Mouse (Mus musculus): Measurements from ENCODE around the gene Gstm7. TPM values are rescaled to one million over a fixed set of nuclear protein-coding genes. Genes with fewer than 3 reads are reported as not detected.
"Not testable (repeated sequence)": the region's sequence is repeated elsewhere in the genome, so short reads cannot be mapped to it uniquely, and the experiment has no call there.

Gstm7 gene
- polyA plus RNA-seq, 1 experiment from 2014 or later = 14.1 TPM

GRCm38 (mm10) chr3:107895720-107896569 lies 35.7 kb downstream of the Gstm7 start, which contains the start of gene Gstm5:
TSS of gene Gstm5 (plus strand) at chr3:107895821.
- Histone ChIP-seq H3K27ac (peak within 1 kb of the TSS; percentile 93), H3K27me3 (ENCODE audit: insufficient read depth, poor library complexity, severe bottlenecking) (no peaks in the 10 kb centered on the region), H3K4me1 (peaks cover 15% of the 10 kb centered on the region), H3K4me3 (peak within 1 kb of the TSS; percentile 85), H3K9me3 (no peaks in the 10 kb centered on the region), H3K36me3 (peaks cover 17% of the 10 kb centered on the region)
- 4% methylated on average over 40 of the region's 40 CpGs for WGBS
- DNase-seq (ENCODE audit: low spot score) = peak; percentile 94

- Histone ChIP-seq H3K4me1 (peaks cover 14% of the 10 kb centered on the region), H3K27ac (peak overlapping the region; percentile 93), H3K27me3 (ENCODE audit: insufficient read depth, poor library complexity, severe bottlenecking) (no peaks in the 10 kb centered on the region), H3K36me3 (peaks cover 17% of the 10 kb centered on the region), H3K4me3 (peak overlapping the region; percentile 85), H3K9me3 (no peaks in the 10 kb centered on the region)
- WGBS = 7% methylated on average over 6 of the region's 6 CpGs
- no peak for DNase-seq (ENCODE audit: low spot score)
Measured at GRCm38 (mm10) chr3:107895194-107895719, 36.4 kb downstream of the Gstm7 start.

DNA sequence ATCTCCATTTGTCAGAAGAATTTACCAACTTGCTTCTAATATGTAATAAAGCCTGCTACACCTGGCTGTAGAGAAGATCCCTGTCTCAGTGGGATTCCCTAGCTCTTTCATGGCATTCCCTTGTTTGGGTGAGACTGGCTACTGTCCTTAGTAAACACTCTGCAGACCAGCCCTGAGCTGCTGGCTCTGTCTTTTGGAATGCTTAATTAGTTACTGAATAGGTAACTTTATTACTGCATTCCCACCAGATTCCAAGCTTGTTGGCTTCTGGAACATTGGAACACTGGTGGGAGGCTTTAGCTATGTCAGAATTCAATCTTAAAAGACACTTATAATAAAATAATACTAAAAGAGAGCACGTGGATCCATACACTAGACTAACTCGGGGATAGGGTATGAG lies 42.4 kb downstream of the Gstm7 start:
- not testable (repeated sequence) for H3K4me1 ChIP-seq; DNase-seq (ENCODE audit: low spot score); H3K27me3 ChIP-seq (ENCODE audit: insufficient read depth, poor library complexity, severe bottlenecking); H3K9me3 ChIP-seq; H3K4me3 ChIP-seq; H3K36me3 ChIP-seq; H3K27ac ChIP-seq
- WGBS = 82% methylated on average over 2 of the region's 2 CpGs

DNA sequence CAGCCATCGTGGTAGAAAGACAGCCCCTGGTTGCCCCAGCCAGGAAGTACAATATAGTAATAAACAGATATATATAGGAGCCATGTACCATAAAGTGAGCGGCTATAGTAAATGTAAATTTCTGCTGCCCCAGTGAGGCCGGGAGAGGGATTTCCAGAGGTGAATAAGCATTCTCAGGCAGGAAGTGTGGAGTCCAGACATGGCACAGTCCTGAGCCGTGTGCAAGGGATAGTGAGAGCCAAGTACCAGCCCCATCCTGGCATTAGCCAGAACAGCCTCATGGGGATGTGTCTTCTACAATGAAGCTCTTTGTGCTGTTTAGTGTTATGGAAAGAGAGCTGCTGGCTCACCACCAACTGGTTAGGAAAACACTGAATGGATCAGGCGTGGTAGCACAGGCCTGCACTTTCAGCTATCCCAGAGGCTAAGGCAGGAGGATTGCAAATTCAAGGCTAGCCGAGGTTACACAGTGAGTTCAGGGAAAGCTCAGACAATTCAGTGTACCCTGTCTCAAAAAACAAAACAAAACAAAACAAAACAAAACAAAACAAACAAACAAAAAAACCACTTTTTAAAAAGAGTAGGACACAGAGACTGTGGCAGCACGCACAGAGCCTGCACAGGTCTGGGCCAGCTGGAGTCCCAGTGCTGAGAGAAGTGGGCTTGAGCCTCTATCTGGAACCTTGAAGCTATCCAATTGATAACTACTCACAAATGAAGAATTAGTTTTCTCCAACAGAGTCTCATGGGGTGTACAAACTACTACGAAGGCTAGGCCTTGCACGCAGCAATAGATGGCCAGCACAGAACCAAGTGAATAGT lies 43.7 kb downstream of the Gstm7 start:
- Histone ChIP-seq H3K9me3 (no peaks in the 10 kb centered on the region), H3K36me3 (no peaks in the 10 kb centered on the region), H3K27ac (no peak overlapping the region), H3K4me1 (no peaks in the 10 kb centered on the region), H3K27me3 (ENCODE audit: insufficient read depth, poor library complexity, severe bottlenecking) (no peaks in the 10 kb centered on the region), H3K4me3 (no peak overlapping the region)
- DNase-seq (ENCODE audit: low spot score) = no peak
- 82% methylated on average over 9 of the region's 9 CpGs for WGBS

DNA sequence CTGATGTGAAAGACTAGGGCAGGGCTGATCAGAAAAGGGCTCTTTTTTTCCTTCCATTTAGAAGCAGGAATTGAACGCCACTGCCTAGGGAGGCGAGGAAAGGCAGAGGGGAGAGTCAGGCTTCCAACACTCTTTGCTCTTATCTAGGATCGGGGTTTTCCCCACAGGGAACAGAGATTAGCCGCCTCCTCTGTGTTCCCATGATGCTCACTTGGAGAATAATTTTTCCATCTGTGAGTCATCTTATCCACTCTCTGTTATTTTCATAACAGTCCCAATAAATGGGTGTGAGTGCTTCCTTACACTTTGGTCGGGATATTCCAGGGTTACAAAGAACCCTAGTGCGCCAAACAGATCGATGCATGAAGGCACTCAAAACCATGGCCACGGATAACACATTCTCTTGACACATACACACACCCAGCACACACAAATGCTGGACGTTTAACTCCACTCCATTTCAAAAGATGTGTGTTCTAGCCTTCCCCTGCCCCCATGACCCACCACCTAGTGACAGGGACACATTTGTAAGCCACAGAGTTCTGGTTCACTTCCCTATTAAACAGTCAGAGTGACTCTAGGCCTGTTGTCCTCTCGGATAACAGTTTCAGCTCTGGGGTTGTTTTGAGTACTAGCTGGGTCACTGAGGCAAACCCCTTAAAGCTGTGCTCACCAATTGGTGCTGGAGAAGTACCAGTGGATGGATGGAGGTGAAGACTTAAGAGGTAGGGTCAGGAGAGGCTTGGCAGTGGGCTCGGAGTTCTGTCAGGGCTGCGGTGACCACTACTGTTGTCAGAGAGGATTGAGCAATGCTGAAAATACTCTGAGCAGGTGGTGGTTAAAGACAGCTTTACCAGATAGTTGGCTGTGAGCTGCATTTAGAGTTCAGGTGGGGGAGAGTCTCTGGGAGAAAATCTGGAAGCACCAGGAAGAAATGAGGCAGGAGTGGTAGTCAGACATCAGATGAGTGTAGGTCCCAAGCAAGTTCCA lies 53.6 kb downstream of the Gstm7 start:
- H3K4me1 ChIP-seq = peaks cover 11% of the 10 kb centered on the region; the same call in 1 of the 2 replicates
- no peaks in the 10 kb centered on the region for H3K9me3 ChIP-seq
- no peak overlapping the region for H3K4me3 ChIP-seq
- H3K27ac ChIP-seq = peak overlapping the region; percentile 16; the same call in 1 of the 2 replicates
- 70% methylated on average over 12 of the region's 12 CpGs for WGBS
- no peak for DNase-seq (ENCODE audit: low spot score)
- H3K36me3 ChIP-seq = no peaks in the 10 kb centered on the region
- peaks cover 3% of the 10 kb centered on the region; the same call in 1 of the 2 replicates for H3K27me3 ChIP-seq (ENCODE audit: insufficient read depth, poor library complexity, severe bottlenecking)

DNA sequence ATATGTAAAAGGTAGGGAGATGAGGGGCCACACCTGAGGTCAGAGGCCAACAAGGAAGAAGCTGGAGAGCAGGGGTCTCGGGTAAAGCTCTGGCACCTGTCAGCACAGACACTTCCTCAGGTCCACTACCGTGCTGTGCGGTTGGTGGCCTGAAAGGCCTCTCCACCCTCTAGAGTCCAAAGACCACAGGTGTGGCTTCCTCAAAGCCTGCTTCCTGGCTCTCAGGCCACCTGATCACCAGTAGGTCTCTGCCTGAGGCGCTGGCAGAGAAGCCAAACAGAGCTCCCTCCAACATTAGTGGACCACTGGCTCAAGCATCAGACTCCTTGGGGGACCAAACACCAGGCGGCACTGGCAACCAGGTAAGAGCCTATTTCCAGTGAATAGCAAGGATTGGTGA lies 54.6 kb downstream of the Gstm7 start, which contains the start of gene Eps8l3:
Gene Eps8l3, plus strand, starts transcription at position 225 of the 400 bp plus-strand sequence.
- no peak for DNase-seq (ENCODE audit: low spot score)
- WGBS = 80% methylated on average over 5 of the region's 5 CpGs
- Histone ChIP-seq H3K27ac (peak within 1 kb of the TSS; percentile 16; the same call in 1 of the 2 replicates), H3K9me3 (no peaks in the 10 kb centered on the region), H3K4me1 (peaks cover 11% of the 10 kb centered on the region; the same call in 1 of the 2 replicates), H3K4me3 (no peak within 1 kb of the TSS), H3K36me3 (no peaks in the 10 kb centered on the region), H3K27me3 (ENCODE audit: insufficient read depth, poor library complexity, severe bottlenecking) (peaks cover 3% of the 10 kb centered on the region; the same call in 1 of the 2 replicates)

Other genes starting within 250 kb of the Gstm7 start
- gene Ahcyl1, start 235.3 kb downstream of the Gstm7 start, polyA plus RNA-seq (2016; fragmentation: Nextera tagmentation; extraction: Ambion mirVana) = 62.2 and 71.8 TPM in 2 replicates
- gene Csf1, start 171.3 kb downstream of the Gstm7 start, polyA plus RNA-seq (2016; fragmentation: Nextera tagmentation; extraction: Ambion mirVana) = 10.4 and 11.3 TPM in 2 replicates
- gene Eps8l3, start 54.6 kb downstream of the Gstm7 start, polyA plus RNA-seq (2016; fragmentation: Nextera tagmentation; extraction: Ambion mirVana) = not detected in 2 replicates
- gene Gstm5, start 36.0 kb downstream of the Gstm7 start, polyA plus RNA-seq (2016; fragmentation: Nextera tagmentation; extraction: Ambion mirVana) = 121 and 146 TPM in 2 replicates
- 9.5 and 10.6 TPM in 2 replicates for gene Gstm6, start 11.9 kb upstream of the Gstm7 start, polyA plus RNA-seq (2016; fragmentation: Nextera tagmentation; extraction: Ambion mirVana)
- gene Gstm3, start 37.5 kb upstream of the Gstm7 start, polyA plus RNA-seq (2016; fragmentation: Nextera tagmentation; extraction: Ambion mirVana) = 1.2 TPM in 1 of 2 replicates, not detected in the other
- 46.9 and 47.2 TPM in 2 replicates for gene Gstm2, start 54.6 kb upstream of the Gstm7 start, polyA plus RNA-seq (2016; fragmentation: Nextera tagmentation; extraction: Ambion mirVana)
- gene Gstm1, start 86.2 kb upstream of the Gstm7 start, polyA plus RNA-seq (2016; fragmentation: Nextera tagmentation; extraction: Ambion mirVana) = 30.1 and 62.2 TPM in 2 replicates
- gene Gstm4, start 113.1 kb upstream of the Gstm7 start, polyA plus RNA-seq (2016; fragmentation: Nextera tagmentation; extraction: Ambion mirVana) = 16.9 and 21.1 TPM in 2 replicates
- 57.5 and 62.8 TPM in 2 replicates for gene Ampd2, start 154.8 kb upstream of the Gstm7 start, polyA plus RNA-seq (2016; fragmentation: Nextera tagmentation; extraction: Ambion mirVana)
- gene Gnat2, start 161.0 kb upstream of the Gstm7 start, polyA plus RNA-seq (2016; fragmentation: Nextera tagmentation; extraction: Ambion mirVana) = 1.1 and 1.9 TPM in 2 replicates
- gene Gnai3, start 214.3 kb upstream of the Gstm7 start, polyA plus RNA-seq (2016; fragmentation: Nextera tagmentation; extraction: Ambion mirVana) = 106 and 131 TPM in 2 replicates
- 0.11 and 0.33 TPM in 2 replicates for gene Gpr61, start 223.1 kb upstream of the Gstm7 start, polyA plus RNA-seq (2016; fragmentation: Nextera tagmentation; extraction: Ambion mirVana)